Mouse (Mus musculus): ENCODE data around the gene Ccser2. TPM values are rescaled to one million over a fixed set of nuclear protein-coding genes. Genes with fewer than 3 reads are reported as not detected.

Ccser2 gene
- total and polyA plus RNA-seq, 3 experiments = 8.8 to 9.6 (median 9.3) TPM

GRCm38 (mm10) chr14:36968076-36968627, 425 bp downstream of the Ccser2 start:
- in situ Hi-C loops (cut with MboI; ENCODE audit: low pct_ligation_motif_present, low pct_unique_long_range_greater_than_20kb, low sequenced_read_pairs) (no loop called here), dilution Hi-C loops (cut with MboI; ENCODE audit: extremely low pct_ligation_motif_present, extremely low pct_unique_long_range_greater_than_20kb, low sequenced_read_pairs) (no loop called here)
- Histone ChIP-seq H3K4me3 (replicated peaks in 1 of 3; ENCODE audit: low read depth in 2 of 3, low read length in 2 of 3, poor library complexity in 1 of 3) (peak overlapping the region; percentile 64 to 95 (median 91)), H3K4me1 (ENCODE audit: control insufficient read depth in 1 of 2, insufficient read depth in 2 of 2) (peaks cover 0 to 38% of the 10 kb centered on the region in 2 experiments; a peak in 3 of 4 replicates), H3K27me3 (replicated peaks) (no peaks in the 10 kb centered on the region), H3K4me2 (ENCODE audit: insufficient read depth, low read depth, poor library complexity, severe bottlenecking) (peak overlapping the region; percentile 90), H3K27ac (ENCODE audit: insufficient read depth, low read depth) (peak overlapping the region; percentile 45), H3K9me3 (replicated peaks; ENCODE audit: low read length) (no peaks in the 10 kb centered on the region), H3K9ac (ENCODE audit: insufficient read depth, low read depth) (peak overlapping the region; percentile 98), H3K36me3 (replicated peaks in 1 of 2; ENCODE audit: control insufficient read depth in 1 of 2, insufficient read depth in 1 of 2, low read length in 1 of 2) (peaks cover 0 to 6% of the 10 kb centered on the region in 2 experiments), H3K79me2 (replicated peaks; ENCODE audit: control insufficient read depth, extremely low read depth, insufficient read depth, poor library complexity, severe bottlenecking) (peaks cover 33% of the 10 kb centered on the region)
- DNase-seq (ENCODE audit: extremely low read depth) = peak; percentile 47
- TF ChIP-seq IRF4 (IDR thresholded peaks at IDR 0.05; ENCODE audit: low read depth, low read length) (peak; percentile 71), MEF2A (IDR thresholded peaks at IDR 0.05; ENCODE audit: borderline replicate concordance, low read depth, low read length) (no peak), MAFK (IDR thresholded peaks at IDR 0.05; ENCODE audit: insufficient replicate concordance, low read length) (no peak), ZKSCAN1 (IDR thresholded peaks at IDR 0.05; ENCODE audit: borderline replicate concordance, low read depth, low read length) (no peak), SMC3 (IDR thresholded peaks at IDR 0.05; ENCODE audit: low read depth, low read length) (no peak), UBTF (IDR thresholded peaks at IDR 0.05; ENCODE audit: low read depth, low read length) (no peak), BHLHE40 (IDR thresholded peaks at IDR 0.05; ENCODE audit: low read depth, low read length) (no peak), ELF1 (IDR thresholded peaks at IDR 0.05; ENCODE audit: low read depth, low read length) (no peak), CTCF (conservative IDR thresholded peaks at IDR 0.05 in 1 of 2, IDR thresholded peaks at IDR 0.05 in 1 of 2; ENCODE audit: low read depth in 2 of 2, low read length in 2 of 2) (no peak), E2F4 (IDR thresholded peaks at IDR 0.05; ENCODE audit: insufficient replicate concordance, low read depth, low read length) (no peak), ZNF384 (IDR thresholded peaks at IDR 0.05; ENCODE audit: low read depth, low read length) (peak; percentile 97), JUND (conservative IDR thresholded peaks at IDR 0.05; ENCODE audit: low read depth, low read length) (no peak), GABPA (IDR thresholded peaks at IDR 0.05; ENCODE audit: insufficient replicate concordance, low read depth, low read length) (no peak), HCFC1 (IDR thresholded peaks at IDR 0.05; ENCODE audit: low read depth, low read length) (no peak), SIN3A (IDR thresholded peaks at IDR 0.05; ENCODE audit: low read length) (peak; percentile 25; the same call in 1 of the 2 replicates), CHD1 (IDR thresholded peaks at IDR 0.05; ENCODE audit: low read depth, low read length) (0 out of 2 replicates have a peak, but pooled peaks have one; percentile 41), ZC3H11A (IDR thresholded peaks at IDR 0.05; ENCODE audit: low read depth, low read length) (no peak), RAD21 (IDR thresholded peaks at IDR 0.05; ENCODE audit: low read depth, low read length) (no peak), KAT2A (IDR thresholded peaks at IDR 0.05; ENCODE audit: insufficient replicate concordance, low read length) (no peak), JUN (IDR thresholded peaks at IDR 0.05; ENCODE audit: insufficient read depth, low read depth, low read length) (no peak), NRF1 (IDR thresholded peaks at IDR 0.05; ENCODE audit: low read depth, low read length) (no peak), TBP (conservative IDR thresholded peaks at IDR 0.05; ENCODE audit: low read depth, low read length) (no peak), POLR2AphosphoS2 (IDR thresholded peaks at IDR 0.05; ENCODE audit: low read depth, low read length) (no peak), ETS1 (conservative IDR thresholded peaks at IDR 0.05; ENCODE audit: low read depth, low read length) (peak; percentile 27; the same call in 1 of the 2 replicates), USF1 (IDR thresholded peaks at IDR 0.05; ENCODE audit: low read depth, low read length) (no peak), POLR2A (IDR thresholded peaks at IDR 0.05; ENCODE audit: low read depth, low read length) (no peak), MYC (IDR thresholded peaks at IDR 0.05; ENCODE audit: low read depth, low read length) (0 out of 2 replicates have a peak, but pooled peaks have one; percentile 28), USF2 (conservative IDR thresholded peaks at IDR 0.05; ENCODE audit: low read depth, low read length) (no peak), ZMIZ1 (IDR thresholded peaks at IDR 0.05; ENCODE audit: low read depth, low read length) (no peak; the same call in 1 of the 2 replicates), RCOR1 (conservative IDR thresholded peaks at IDR 0.05; ENCODE audit: low read depth, low read length) (0 out of 2 replicates have a peak, but pooled peaks have one; percentile 19), NELFE (IDR thresholded peaks at IDR 0.05; ENCODE audit: low read depth, low read length) (no peak), TCF12 (IDR thresholded peaks at IDR 0.05; ENCODE audit: low read depth, low read length) (no peak), PAX5 (IDR thresholded peaks at IDR 0.05; ENCODE audit: low read length) (no peak), CHD2 (IDR thresholded peaks at IDR 0.05; ENCODE audit: low read length) (no peak), MXI1 (IDR thresholded peaks at IDR 0.05; ENCODE audit: low read depth, low read length) (peak; percentile 44; the same call in 1 of the 2 replicates), MAZ (IDR thresholded peaks at IDR 0.05; ENCODE audit: low read depth, low read length) (no peak; the same call in 1 of the 2 replicates), MAX (IDR thresholded peaks at IDR 0.05; ENCODE audit: low read length) (no peak), EP300 (IDR thresholded peaks at IDR 0.05; ENCODE audit: low read length) (peak; percentile 32; the same call in 1 of the 2 replicates)
